Mouse (Mus musculus) ES-E14 (cell line): ENCODE data around the gene Dmrtc1a.
"Not testable (repeated sequence)": the region's sequence is repeated elsewhere in the genome, so short reads cannot be mapped to it uniquely, and the experiment has no call there.

Experiments used
- CHD2 ChIP-seq: IDR thresholded peaks from 2 replicates; pipeline ENCODE4 v1.6.1; 2014; ENCODE audit warnings: mild to moderate bottlenecking, low read depth, low read length, inconsistent platforms
- ZC3H11A ChIP-seq: IDR thresholded peaks from 2 replicates; pipeline ENCODE4 v1.6.1; 2012; ENCODE audit warnings: low read depth, mild to moderate bottlenecking, inconsistent platforms, low read length, borderline replicate concordance
- ZNF384 ChIP-seq: IDR thresholded peaks from 2 replicates; pipeline ENCODE4 v1.6.1; 2012; ENCODE audit warnings: low read depth, low read length, inconsistent platforms

GRCm38 (mm10) chrX:102928072-102928471 lies 19.6 kb upstream of the Dmrtc1a start, which contains the start of gene 1700018G05Rik:
- not testable (repeated sequence) for TF ChIP-seq CHD2, ZNF384, ZC3H11A
